Mouse (Mus musculus): ENCODE data around the gene Zfp280d. TPM values are rescaled to one million over a fixed set of nuclear protein-coding genes. Genes with fewer than 3 reads are reported as not detected.

Gene Zfp280d
- polyA plus RNA-seq, 1 experiment from 2014 or later: 11.6 TPM

Other genes with a start within 250 kb of the Zfp280d start
- gene Tcf12, start 163.0 kb upstream of the Zfp280d start, polyA plus RNA-seq (2018): 28.9 to 49.9 TPM (median 29.9 TPM) in 3 replicates
- gene Mns1, start 163.2 kb downstream of the Zfp280d start, polyA plus RNA-seq (2018): 2.2 to 2.7 TPM in 2 of 3 replicates, not detected in the other
- gene Tex9, start 217.4 kb downstream of the Zfp280d start, polyA plus RNA-seq (2018): 1.00 to 1.4 TPM (median 1.1 TPM) in 3 replicates